Mouse (Mus musculus): ENCODE measurements at regions not wholly inside any gene's neighbourhood (a gene's known extent, or its start where the extent isn't known, plus 50 kb on each side); places are given as distances from the start of the nearest gene placed in this dataset.

DNA sequence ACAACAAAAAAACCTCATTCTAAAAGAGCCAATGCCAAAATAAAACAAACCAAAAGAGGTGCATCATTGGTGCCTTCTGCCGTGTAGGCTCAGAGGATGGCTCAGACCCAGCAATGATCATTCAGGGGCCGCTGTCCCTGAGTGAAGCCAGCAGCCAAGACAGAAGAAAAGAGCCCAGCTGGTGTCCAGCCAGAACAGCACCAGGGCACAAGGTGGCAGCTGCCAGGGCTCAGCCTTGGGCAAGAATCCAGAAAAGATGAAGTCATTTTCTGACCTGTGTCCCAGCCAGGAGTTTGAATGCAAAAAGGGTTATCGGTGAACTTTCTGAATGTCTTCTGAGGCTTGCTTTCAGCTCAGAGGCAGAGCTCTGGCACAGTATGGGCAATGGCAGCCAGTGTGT is 104.8 kb upstream of the Spata13 start:
- DNase-seq (ENCODE audit: low spot score), result no peak
- 89% methylated on average over 3 of the region's 3 CpGs for WGBS
- H3K4me1 ChIP-seq, result peaks cover 13% of the 10 kb centered on the region

DNA sequence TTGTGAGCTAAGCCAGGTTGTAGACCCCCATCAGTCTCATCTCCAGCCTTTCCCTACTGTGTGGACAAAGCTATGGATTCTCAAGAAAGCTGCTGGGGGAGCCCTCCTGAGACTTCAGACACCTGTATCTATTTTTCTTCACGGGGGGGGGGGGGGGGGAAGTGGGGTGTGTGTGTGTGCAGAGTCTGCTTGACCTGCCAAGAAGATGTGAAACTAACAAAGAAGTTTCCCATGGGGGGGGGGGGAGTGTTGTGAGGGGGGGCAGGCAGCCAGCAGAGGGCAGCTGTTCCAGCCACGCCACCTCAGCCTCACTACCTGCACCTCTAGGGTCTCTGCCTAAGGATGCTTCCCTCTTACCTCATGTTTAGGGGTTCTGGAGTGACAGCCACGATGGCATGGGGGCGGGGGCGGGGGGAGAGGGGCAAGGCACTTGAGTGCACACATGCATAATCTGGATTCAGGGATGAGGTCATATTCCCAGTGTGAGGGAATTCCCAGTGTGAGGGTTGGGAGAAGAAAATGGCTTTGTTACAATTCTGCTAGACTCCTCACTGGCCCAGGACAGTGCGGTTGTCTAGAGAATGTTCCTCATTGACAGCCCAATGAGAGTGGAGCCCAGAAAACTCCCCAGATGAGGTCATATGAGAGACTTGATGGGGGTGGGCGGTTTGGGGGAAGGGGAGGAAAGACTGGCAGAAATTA is 104.0 kb upstream of the Spata13 start:
- Histone ChIP-seq H3K4me1 (peaks cover 21% of the 10 kb centered on the region), H3K4me3 (no peak overlapping the region), H3K27ac (0 out of 2 replicates have a peak overlapping the region, but pooled peaks have one; percentile 31), H3K27me3 (ENCODE audit: insufficient read depth, poor library complexity, severe bottlenecking) (no peaks in the 10 kb centered on the region), H3K9me3 (no peaks in the 10 kb centered on the region), H3K36me3 (no peaks in the 10 kb centered on the region)
- DNase-seq (ENCODE audit: low spot score), result no peak
- WGBS, result 42% methylated on average over 6 of the region's 7 CpGs

More for the DNA sequence above, 104.8 kb upstream of the Spata13 start:
- no peaks in the 10 kb centered on the region for H3K27me3 ChIP-seq (ENCODE audit: insufficient read depth, poor library complexity, severe bottlenecking)
- H3K9me3 ChIP-seq, result no peaks in the 10 kb centered on the region
- H3K36me3 ChIP-seq, result no peaks in the 10 kb centered on the region
- no peak overlapping the region for H3K4me3 ChIP-seq
- no peak overlapping the region for H3K27ac ChIP-seq

DNA sequence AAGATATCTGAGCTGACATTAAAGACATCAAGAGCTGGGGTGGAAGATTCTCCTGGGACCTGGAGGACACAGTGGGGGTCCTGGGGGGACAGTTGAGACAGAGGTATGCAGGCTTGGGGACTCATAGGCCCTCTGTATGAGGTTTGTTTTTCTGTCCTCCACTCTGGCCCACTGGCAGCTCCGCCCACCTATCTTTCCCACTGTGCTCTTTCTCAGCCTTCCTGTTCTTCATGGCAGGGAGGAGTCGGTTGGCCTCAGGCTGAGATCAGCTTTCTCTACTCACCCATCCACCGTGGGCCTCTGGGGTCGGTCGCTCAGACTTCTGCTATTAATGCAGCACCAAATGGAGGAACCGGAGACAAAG is 103.5 kb upstream of the Spata13 start:
- DNase-seq (ENCODE audit: low spot score), result no peak
- H3K4me1 ChIP-seq, result peaks cover 23% of the 10 kb centered on the region
- H3K27me3 ChIP-seq (ENCODE audit: insufficient read depth, poor library complexity, severe bottlenecking), result no peaks in the 10 kb centered on the region
- peak overlapping the region; percentile 31; the same call in 1 of the 2 replicates for H3K27ac ChIP-seq
- no peak overlapping the region for H3K4me3 ChIP-seq
- no peaks in the 10 kb centered on the region for H3K9me3 ChIP-seq
- 29% methylated on average over 6 of the region's 6 CpGs for WGBS
- H3K36me3 ChIP-seq, result no peaks in the 10 kb centered on the region

DNA sequence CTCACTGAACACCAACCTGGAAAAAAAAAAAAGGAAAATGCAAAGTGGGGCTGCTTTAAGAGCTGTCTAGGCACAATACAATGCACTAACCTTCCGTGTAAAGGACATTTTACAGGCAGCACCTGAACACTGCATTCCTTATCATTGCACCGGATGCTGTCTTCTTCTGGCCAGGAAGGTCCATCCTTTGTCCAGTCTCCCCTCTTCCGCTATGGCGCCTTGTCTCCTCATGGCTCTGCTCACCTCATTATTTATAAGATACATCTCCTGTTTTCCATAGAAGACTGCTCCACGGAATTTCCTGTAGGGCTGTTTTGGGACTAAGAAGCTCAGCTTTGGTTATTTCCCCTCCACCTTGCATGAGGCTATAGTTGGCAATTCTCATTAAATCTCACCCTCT is 102.8 kb upstream of the Spata13 start:
- Histone ChIP-seq H3K4me1 (peaks cover 23% of the 10 kb centered on the region), H3K27ac (no peak overlapping the region), H3K4me3 (no peak overlapping the region), H3K9me3 (no peaks in the 10 kb centered on the region), H3K36me3 (no peaks in the 10 kb centered on the region), H3K27me3 (ENCODE audit: insufficient read depth, poor library complexity, severe bottlenecking) (no peaks in the 10 kb centered on the region)
- no peak for DNase-seq (ENCODE audit: low spot score)
- 82% methylated on average over 5 of the region's 5 CpGs for WGBS

DNA sequence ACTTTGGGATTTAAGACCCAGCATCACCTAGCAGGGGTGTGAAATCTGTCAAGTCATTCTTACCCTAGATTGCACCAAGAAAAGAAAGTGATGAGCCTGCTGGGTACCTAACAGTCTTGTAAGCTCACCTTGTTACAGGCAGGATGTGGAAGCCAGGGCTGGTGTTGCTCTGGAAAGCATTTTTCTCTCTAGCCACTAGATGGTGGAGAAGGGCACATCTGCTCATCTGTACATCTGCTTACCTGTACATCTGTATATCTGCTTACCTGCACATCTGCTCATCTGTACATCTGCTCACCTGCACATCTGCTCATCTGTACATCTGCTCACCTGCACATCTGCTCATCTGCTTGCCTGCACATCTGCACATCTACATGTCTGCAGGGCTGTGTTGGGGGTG is 102.0 kb upstream of the Spata13 start:
- H3K4me1 ChIP-seq, result peaks cover 23% of the 10 kb centered on the region

DNA sequence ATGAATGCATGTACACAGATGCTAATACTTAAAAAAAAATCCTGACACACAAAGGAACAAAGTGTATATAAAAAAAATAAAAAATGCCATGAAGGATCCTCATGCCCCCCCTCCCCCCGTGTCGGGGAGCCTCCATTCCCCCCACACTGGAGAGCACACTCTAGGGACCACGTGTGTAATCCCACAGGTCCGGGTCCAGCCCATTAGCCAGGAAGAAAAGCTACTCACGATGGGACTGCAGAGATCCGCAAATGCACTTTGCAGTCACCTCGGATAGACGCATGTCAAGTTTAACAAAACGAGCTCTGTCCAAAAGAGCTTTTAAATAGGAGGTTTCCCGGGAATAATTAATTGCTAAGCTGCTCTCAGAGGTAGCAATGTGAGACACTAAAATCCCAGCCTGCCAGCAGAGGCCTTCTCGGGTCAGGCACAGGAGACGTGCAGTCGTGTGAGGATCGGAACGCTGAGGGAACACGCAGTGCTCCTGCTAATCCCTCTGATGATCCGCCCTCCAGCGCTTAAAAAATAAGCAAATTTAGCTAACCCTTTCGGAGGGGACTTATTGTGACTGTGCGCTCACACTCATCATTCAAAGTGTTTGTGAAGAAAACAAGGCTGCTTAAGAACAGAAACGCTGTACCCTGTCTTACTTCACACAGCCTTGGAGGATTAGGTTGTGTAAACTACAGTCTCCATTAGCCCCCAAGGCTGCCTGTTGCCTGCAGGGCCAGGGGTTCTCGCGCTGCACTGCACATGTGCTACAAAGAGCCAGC is 100.2 kb upstream of the Spata13 start:
- no peak for DNase-seq (ENCODE audit: low spot score)
- no peak overlapping the region for H3K27ac ChIP-seq
- no peaks in the 10 kb centered on the region for H3K36me3 ChIP-seq
- WGBS, result 73% methylated on average over 23 of the region's 23 CpGs
- peaks cover 23% of the 10 kb centered on the region for H3K4me1 ChIP-seq
- no peak overlapping the region for H3K4me3 ChIP-seq
- no peaks in the 10 kb centered on the region for H3K27me3 ChIP-seq (ENCODE audit: insufficient read depth, poor library complexity, severe bottlenecking)
- H3K9me3 ChIP-seq, result no peaks in the 10 kb centered on the region

More for the DNA sequence above, 102.0 kb upstream of the Spata13 start:
- no peaks in the 10 kb centered on the region for H3K36me3 ChIP-seq
- no peak overlapping the region for H3K27ac ChIP-seq
- no peak overlapping the region for H3K4me3 ChIP-seq
- no peak for DNase-seq (ENCODE audit: low spot score)
- no peaks in the 10 kb centered on the region for H3K9me3 ChIP-seq
- no peaks in the 10 kb centered on the region for H3K27me3 ChIP-seq (ENCODE audit: insufficient read depth, poor library complexity, severe bottlenecking)

DNA sequence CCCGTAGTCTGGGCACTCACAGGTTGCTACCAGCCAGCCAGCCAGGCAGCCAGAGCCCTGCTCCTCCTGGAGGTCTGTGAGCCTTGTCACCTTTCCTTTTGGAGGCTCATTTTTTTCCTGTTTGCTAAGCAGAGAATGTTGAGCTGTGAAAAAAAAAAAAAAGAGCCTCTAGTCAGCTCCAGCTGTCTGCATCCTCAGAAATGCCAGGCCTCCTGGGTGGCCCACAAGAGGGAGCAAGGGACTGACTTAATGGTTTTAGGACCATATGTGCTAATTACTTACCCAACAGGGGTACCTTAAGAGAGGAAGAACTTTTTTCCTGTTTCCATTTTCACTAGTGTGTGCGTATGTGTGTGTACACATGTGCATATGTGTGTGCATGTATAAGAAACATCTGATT is 94.8 kb upstream of the Spata13 start:
- no peak for DNase-seq (ENCODE audit: low spot score)
- Histone ChIP-seq H3K4me3 (no peak overlapping the region), H3K36me3 (no peaks in the 10 kb centered on the region), H3K27me3 (ENCODE audit: insufficient read depth, poor library complexity, severe bottlenecking) (no peaks in the 10 kb centered on the region), H3K27ac (no peak overlapping the region), H3K9me3 (no peaks in the 10 kb centered on the region), H3K4me1 (peaks cover 15% of the 10 kb centered on the region)
- 63% methylated on average over 2 of the region's 2 CpGs for WGBS

DNA sequence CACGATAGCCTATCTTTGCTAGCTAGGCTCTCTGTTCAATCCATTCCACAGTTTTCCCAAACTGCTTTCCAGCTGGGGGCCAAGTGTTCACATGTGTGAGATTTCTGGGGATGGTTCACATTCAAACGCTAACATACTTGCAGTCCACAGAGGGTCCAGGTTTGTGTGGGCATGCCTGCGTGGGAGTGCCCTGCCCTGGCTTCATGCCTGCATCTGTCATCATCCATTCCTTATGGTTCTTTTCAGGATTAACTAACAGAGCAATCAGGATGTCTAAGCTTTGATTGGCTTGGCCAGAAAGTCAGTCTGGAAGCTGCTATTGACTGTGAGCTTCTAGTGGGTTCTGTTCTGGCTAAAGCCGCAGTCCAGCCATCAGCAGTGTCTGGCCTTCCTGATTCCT is 93.7 kb upstream of the Spata13 start:
- no peak overlapping the region for H3K4me3 ChIP-seq
- DNase-seq (ENCODE audit: low spot score), result no peak
- peaks cover 8% of the 10 kb centered on the region; the same call in 1 of the 2 replicates for H3K4me1 ChIP-seq
- H3K9me3 ChIP-seq, result no peaks in the 10 kb centered on the region
- WGBS, result 78% methylated on average over 4 of the region's 4 CpGs
- no peaks in the 10 kb centered on the region for H3K36me3 ChIP-seq
- H3K27ac ChIP-seq, result no peak overlapping the region
- no peaks in the 10 kb centered on the region for H3K27me3 ChIP-seq (ENCODE audit: insufficient read depth, poor library complexity, severe bottlenecking)

DNA sequence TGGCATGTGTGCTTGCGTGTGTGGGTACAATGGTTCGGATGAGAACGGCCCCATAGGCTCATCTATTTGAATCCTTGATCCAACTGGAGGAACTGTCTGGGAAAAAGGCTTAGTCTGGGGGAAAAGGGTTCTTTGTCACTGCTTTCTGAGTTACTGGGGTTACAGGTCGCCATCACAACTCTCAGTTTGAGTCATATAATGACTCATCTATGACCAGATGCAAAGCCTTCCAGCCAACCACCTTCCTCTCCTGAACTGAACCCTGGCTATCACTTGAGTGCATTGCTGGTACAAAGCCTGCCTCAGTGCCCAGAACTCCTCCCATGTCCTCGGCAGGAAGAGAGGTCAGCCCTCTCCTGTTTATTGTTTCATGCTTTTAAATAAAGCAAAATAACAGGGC is 92.2 kb upstream of the Spata13 start:
- H3K36me3 ChIP-seq, result no peaks in the 10 kb centered on the region
- DNase-seq (ENCODE audit: low spot score), result no peak
- H3K27ac ChIP-seq, result no peak overlapping the region
- no peak overlapping the region for H3K4me3 ChIP-seq
- H3K9me3 ChIP-seq, result no peaks in the 10 kb centered on the region
- H3K4me1 ChIP-seq, result peaks cover 14% of the 10 kb centered on the region; the same call in 1 of the 2 replicates
- WGBS, result 79% methylated on average over 5 of the region's 5 CpGs
- H3K27me3 ChIP-seq (ENCODE audit: insufficient read depth, poor library complexity, severe bottlenecking), result no peaks in the 10 kb centered on the region

DNA sequence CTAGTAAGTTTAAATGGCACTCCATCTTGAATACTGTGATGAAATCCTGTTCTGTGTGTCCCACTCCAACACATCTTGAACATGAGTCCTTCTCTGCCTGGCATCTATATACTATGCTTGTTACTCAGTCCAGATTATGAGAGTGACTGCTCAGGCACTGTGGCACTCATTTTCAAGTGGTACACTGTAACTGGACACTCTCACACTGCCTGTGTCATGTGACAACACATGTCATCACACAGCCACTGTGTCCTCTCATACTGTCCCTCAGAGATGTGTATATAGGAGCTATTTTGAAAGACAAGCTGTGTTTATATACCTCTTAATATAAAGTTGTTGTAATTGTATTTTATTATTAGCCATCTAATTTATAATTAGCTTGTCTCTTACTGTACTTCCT is 89.0 kb upstream of the Spata13 start:
- Histone ChIP-seq H3K4me3 (no peak overlapping the region), H3K27ac (no peak overlapping the region)
- no peak for DNase-seq (ENCODE audit: low spot score)

DNA sequence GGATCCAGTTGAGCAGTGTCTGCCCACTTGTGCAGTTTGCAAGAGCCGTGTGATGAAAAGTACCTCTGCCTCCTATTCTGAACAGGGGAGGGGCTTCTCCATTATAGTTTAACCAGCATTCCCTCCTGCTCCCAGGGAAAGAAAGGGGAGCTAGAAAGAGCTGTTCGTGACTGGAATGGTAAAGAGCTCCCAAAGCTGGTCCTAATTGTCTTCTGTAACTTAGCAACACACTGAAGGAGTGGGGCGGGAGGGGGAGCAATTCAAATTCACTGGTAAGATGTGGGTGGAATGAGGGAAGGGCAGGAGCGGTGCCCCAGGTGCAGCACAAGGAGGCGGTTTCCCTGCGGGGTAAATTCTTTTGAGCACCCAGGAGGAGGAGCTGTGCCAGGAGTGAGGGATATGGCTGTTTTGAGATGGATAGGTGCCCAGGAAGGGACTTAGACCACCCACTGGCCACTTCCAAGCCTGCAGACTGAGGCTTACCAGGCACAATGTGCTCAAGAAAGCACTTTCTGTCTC is 79.5 kb upstream of the Spata13 start:
- Histone ChIP-seq H3K4me3 (no peak overlapping the region), H3K4me1 (0 out of 2 replicates have a peak, but pooled peaks cover 4% of the 10 kb centered on the region), H3K27me3 (ENCODE audit: insufficient read depth, poor library complexity, severe bottlenecking) (peaks cover 8% of the 10 kb centered on the region; the same call in 1 of the 2 replicates), H3K27ac (no peak overlapping the region), H3K9me3 (no peaks in the 10 kb centered on the region), H3K36me3 (no peaks in the 10 kb centered on the region)
- no peak for DNase-seq (ENCODE audit: low spot score)
- WGBS, result 32% methylated on average over 6 of the region's 6 CpGs

More for the DNA sequence above, 89.0 kb upstream of the Spata13 start:
- Histone ChIP-seq H3K4me1 (peaks cover 14% of the 10 kb centered on the region; the same call in 1 of the 2 replicates), H3K9me3 (no peaks in the 10 kb centered on the region), H3K36me3 (no peaks in the 10 kb centered on the region), H3K27me3 (ENCODE audit: insufficient read depth, poor library complexity, severe bottlenecking) (no peaks in the 10 kb centered on the region)

DNA sequence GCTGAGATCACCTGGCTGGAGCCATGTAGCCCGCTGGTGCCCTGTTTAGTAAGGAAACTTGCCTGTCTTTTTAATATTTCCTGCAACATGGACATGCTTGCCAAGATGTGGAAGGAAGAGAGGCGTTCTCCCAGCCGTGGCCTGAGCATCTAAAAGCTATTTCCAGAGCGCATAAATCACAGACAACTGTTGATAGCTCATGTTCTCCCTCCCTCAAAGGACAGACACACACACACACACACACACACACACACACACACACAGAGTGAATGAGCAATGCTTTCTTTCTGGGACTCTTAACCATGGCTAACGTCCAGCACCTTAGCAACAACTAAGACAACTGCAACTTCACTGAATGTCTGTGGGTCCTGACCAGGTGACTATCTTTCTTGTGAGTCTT is 77.3 kb upstream of the Spata13 start:
- no peak for DNase-seq (ENCODE audit: low spot score)
- Histone ChIP-seq H3K4me1 (0 out of 2 replicates have a peak, but pooled peaks cover 4% of the 10 kb centered on the region), H3K36me3 (no peaks in the 10 kb centered on the region), H3K9me3 (no peaks in the 10 kb centered on the region), H3K27me3 (ENCODE audit: insufficient read depth, poor library complexity, severe bottlenecking) (peaks cover 8% of the 10 kb centered on the region; the same call in 1 of the 2 replicates), H3K27ac (no peak overlapping the region), H3K4me3 (no peak overlapping the region)
- WGBS, result 72% methylated on average over 5 of the region's 5 CpGs

DNA sequence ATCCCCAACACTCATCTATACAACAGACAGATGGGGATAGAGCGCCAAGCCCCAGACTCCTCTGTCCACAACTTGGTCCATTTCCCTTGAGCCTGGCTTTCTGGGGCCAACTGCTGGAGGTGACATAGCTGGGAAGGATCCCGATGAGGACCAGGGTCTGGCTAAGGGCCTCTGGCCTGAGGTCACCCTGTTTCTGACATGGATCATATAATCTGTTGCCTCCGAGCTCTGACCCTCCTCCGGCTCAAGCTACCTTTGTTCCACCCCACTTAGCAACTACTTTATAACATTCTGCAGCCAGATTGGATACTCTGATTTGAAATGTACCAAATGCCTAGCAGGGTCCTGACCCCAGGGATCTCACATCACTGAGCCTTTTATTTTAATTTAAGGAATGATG is 76.8 kb upstream of the Spata13 start:
- Histone ChIP-seq H3K27ac (no peak overlapping the region), H3K27me3 (ENCODE audit: insufficient read depth, poor library complexity, severe bottlenecking) (peaks cover 8% of the 10 kb centered on the region; the same call in 1 of the 2 replicates), H3K9me3 (no peaks in the 10 kb centered on the region), H3K4me1 (0 out of 2 replicates have a peak, but pooled peaks cover 4% of the 10 kb centered on the region), H3K36me3 (no peaks in the 10 kb centered on the region), H3K4me3 (no peak overlapping the region)
- 83% methylated on average over 4 of the region's 4 CpGs for WGBS
- no peak for DNase-seq (ENCODE audit: low spot score)
